In genomic region chr2:122533378-122533777, GRCm38 (mm10) we compare ENCODE assay signal across 9 mouse cellular contexts. TPM values are rescaled to one million over a fixed set of nuclear protein-coding genes. Genes with fewer than 3 reads are reported as not detected.
DNase-seq lines count a peak whose midpoint lies in the region; ATAC-seq and TF ChIP-seq lines count a peak whose summit lies in the region.
"Had no signal": no experiment of that assay in that cellular context is flagged by ENCODE, and none has a peak within 500 bp of the region (broad histone marks: within the 10 kb centered on the region; RNA-seq: fewer than 3 reads in every experiment).

No protein-coding gene starts in this region.

- peak; percentile 29 for DNase-seq in kidney, adult 2 months
- peak; percentile 73 for DNase-seq in brain, embryonic 14.5 days (ENCODE audit: low read depth)
- peak; percentile 45 to 62 for DNase-seq in left cerebral cortex, postnatal 14 days (ENCODE audit: low spot score in 2 of 2)
- no peak for DNase-seq in thymus, adult 2 months
- no peak for DNase-seq in heart, adult 9 months (ENCODE audit: low spot score in 2 of 2)

- no peak for TF ChIP-seq POLR2A in kidney, adult 2 months (IDR thresholded peaks at IDR 0.05; ENCODE audit: low read depth, low read length)
- TF ChIP-seq POLR2A in brain, embryonic 14.5 days (IDR thresholded peaks at IDR 0.05; ENCODE audit: borderline replicate concordance, extremely low read depth, insufficient read depth, insufficient read length, poor library complexity, severe bottlenecking) = no peak
- no peak for TF ChIP-seq POLR2A in thymus, adult 2 months (IDR thresholded peaks at IDR 0.05; ENCODE audit: control insufficient read depth, extremely low read depth, insufficient read depth, low read length, poor library complexity)

- no peaks in the 10 kb centered on the region for H3K27me3 ChIP-seq in kidney, adult 2 months (replicated peaks; ENCODE audit: control insufficient read depth, insufficient read depth, low read length)
- H3K27me3 ChIP-seq in kidney, embryonic 15.5 days = no peaks in the 10 kb centered on the region
- no peaks in the 10 kb centered on the region for H3K27me3 ChIP-seq in thymus, adult 2 months (ENCODE audit: control insufficient read depth, insufficient read depth, low read length)
- H3K27me3 ChIP-seq: heart, embryonic 12.5 days; limb, embryonic 12.5 days had no signal

- H3K27ac ChIP-seq in kidney, adult 2 months (ENCODE audit: insufficient read depth, low read depth, low read length) = no peak overlapping the region
- H3K27ac ChIP-seq in kidney, embryonic 15.5 days = no peak overlapping the region
- H3K27ac ChIP-seq in thymus, adult 2 months (ENCODE audit: control insufficient read depth, insufficient read depth, low read length) = no peak overlapping the region
- H3K27ac ChIP-seq: limb, embryonic 12.5 days had no signal

- WGBS in kidney, adult 2 months = 71% methylated on average over 2 of the region's 2 CpGs
- 85% methylated on average over 2 of the region's 2 CpGs for WGBS in kidney, embryonic 15.5 days
- 92% methylated on average over 2 of the region's 2 CpGs for WGBS in thymus, adult 2 months

- intact Hi-C loops in left cerebral cortex, postnatal 14 days (cut with DNase I) = no loop called here

- ATAC-seq in kidney, embryonic 15.5 days (replicated peaks; ENCODE audit: low FRiP score) = no peak
- peak; percentile 51; the same call in 1 of the 2 replicates for ATAC-seq in granulocyte monocyte progenitor cell, adult 5-6 weeks (replicated peaks; ENCODE audit: poor library complexity, severe bottlenecking)

- no peak overlapping the region for H3K4me3 ChIP-seq in kidney, adult 2 months (ENCODE audit: insufficient read depth, low read depth, low read length)
- H3K4me3 ChIP-seq in kidney, embryonic 15.5 days (replicated peaks) = no peak overlapping the region
- no peak overlapping the region for H3K4me3 ChIP-seq in thymus, adult 2 months (ENCODE audit: control insufficient read depth, insufficient read depth, low read length)
- H3K4me3 ChIP-seq: heart, embryonic 12.5 days; limb, embryonic 12.5 days had no signal

- no peak overlapping the region for H3K4me2 ChIP-seq in kidney, embryonic 15.5 days
- H3K4me2 ChIP-seq: heart, embryonic 12.5 days; limb, embryonic 12.5 days had no signal

- H3K36me3 ChIP-seq in kidney, adult 2 months (ENCODE audit: control insufficient read depth, insufficient read depth, low read length) = no peaks in the 10 kb centered on the region
- no peaks in the 10 kb centered on the region for H3K36me3 ChIP-seq in kidney, embryonic 15.5 days
- no peaks in the 10 kb centered on the region for H3K36me3 ChIP-seq in thymus, adult 2 months (ENCODE audit: control insufficient read depth, insufficient read depth, low read length)
- H3K36me3 ChIP-seq: heart, embryonic 12.5 days; limb, embryonic 12.5 days had no signal

- no peaks in the 10 kb centered on the region for H3K4me1 ChIP-seq in kidney, adult 2 months (ENCODE audit: control insufficient read depth, insufficient read depth, low read length)
- no peaks in the 10 kb centered on the region for H3K4me1 ChIP-seq in kidney, embryonic 15.5 days
- no peaks in the 10 kb centered on the region for H3K4me1 ChIP-seq in thymus, adult 2 months (replicated peaks; ENCODE audit: control insufficient read depth, insufficient read depth, low read length)
- H3K4me1 ChIP-seq: heart, embryonic 12.5 days; limb, embryonic 12.5 days had no signal

- no peak overlapping the region for H3K9ac ChIP-seq in kidney, embryonic 15.5 days
- H3K9ac ChIP-seq: heart, embryonic 12.5 days; limb, embryonic 12.5 days had no signal

- TF ChIP-seq CTCF in kidney, adult 2 months (conservative IDR thresholded peaks at IDR 0.05; ENCODE audit: insufficient read depth, insufficient read length, low read depth, low read length) = no peak
- TF ChIP-seq CTCF in brain, embryonic 14.5 days (IDR thresholded peaks at IDR 0.05; ENCODE audit: borderline replicate concordance, extremely low read depth, insufficient read depth, insufficient read length) = no peak
- no peak for TF ChIP-seq CTCF in thymus, adult 2 months (IDR thresholded peaks at IDR 0.05; ENCODE audit: borderline replicate concordance, control insufficient read depth, extremely low read depth, insufficient read depth, low read length, poor library complexity)

- no peaks in the 10 kb centered on the region for H3K9me3 ChIP-seq in kidney, embryonic 15.5 days (replicated peaks)
- H3K9me3 ChIP-seq: heart, embryonic 12.5 days; limb, embryonic 12.5 days had no signal

RNA-seq across cellular contexts. Expression of gene Gm14085, which starts 48.6 kb away (rescaled TPM):
- 0.07 and 0.20 TPM in 2 replicates for polyA plus RNA-seq in kidney, adult 2 months (2012; rRNA removed)
- 0.12 TPM in 2 replicates for polyA plus RNA-seq in kidney, embryonic 15.5 days (2015; fragmentation: Nextera tagmentation; extraction: Ambion mirVana)
- not detected in 2 replicates for polyA plus RNA-seq in brain, embryonic 14.5 days (2012; rRNA removed)
- total RNA-seq in granulocyte monocyte progenitor cell, adult 5-6 weeks (2014; fragmentation: Nextera tagmentation) = 2.8 and 8.6 TPM in 2 replicates
- 7.2 and 11.4 TPM in 2 replicates for total RNA-seq in granulocyte monocyte progenitor cell, adult 5-6 weeks (2017)
- total RNA-seq in left cerebral cortex, postnatal 14 days (2021) = not detected
- 4.7 and 4.8 TPM in 2 replicates for polyA plus RNA-seq in thymus, adult 2 months (2012; rRNA removed)
- polyA plus RNA-seq: heart, embryonic 12.5 days; limb, embryonic 12.5 days had no signal

Comparison
In these comparisons a context has a peak if more than half of its experiments do, and no peak if none do; other contexts are left out.
1. DNase-seq: peak in kidney, adult 2 months (single experiment), brain, embryonic 14.5 days (single experiment) and left cerebral cortex, postnatal 14 days (2 of 2); none in thymus, adult 2 months (single experiment) and heart, adult 9 months (0 of 2).